Mouse (Mus musculus): ENCODE measurements around the gene Grid1.

DNA sequence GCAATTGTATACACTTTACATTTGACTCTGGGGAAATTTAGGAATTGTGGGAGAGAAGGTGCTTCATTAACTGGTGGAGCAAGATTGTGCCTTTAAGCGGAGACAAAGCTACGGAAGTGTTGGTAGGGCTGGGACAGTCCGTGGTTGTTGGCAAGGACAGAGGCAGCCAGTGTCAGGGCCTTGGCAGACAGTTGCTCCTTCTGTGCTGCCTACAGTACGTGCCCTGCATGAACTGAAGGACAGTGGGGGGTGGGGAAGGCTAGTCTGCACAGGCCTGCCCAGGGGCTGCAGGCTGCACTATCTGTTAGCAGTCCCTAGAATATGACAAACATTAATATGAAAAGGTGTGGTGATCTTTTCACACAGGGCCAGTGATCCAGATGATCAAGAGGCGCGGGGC, 254.7 kb downstream of the Grid1 start:
- TF ChIP-seq CTCF (IDR thresholded peaks at IDR 0.05) (no peak), EP300 (IDR thresholded peaks at IDR 0.05) (no peak)

Measured in lung, postnatal 0 days (tissue).